Mouse (Mus musculus) cerebellum, postnatal 10 days (tissue): ENCODE results near the gene Tmod3.

Experiments used
- DNase-seq, 2 experiments: peaks; one replicate each; pipeline ENCODE4 v3.0.0; 2021; ENCODE audit warnings: mixed read lengths in 2 of 2

Gene Tmod3

DNA sequence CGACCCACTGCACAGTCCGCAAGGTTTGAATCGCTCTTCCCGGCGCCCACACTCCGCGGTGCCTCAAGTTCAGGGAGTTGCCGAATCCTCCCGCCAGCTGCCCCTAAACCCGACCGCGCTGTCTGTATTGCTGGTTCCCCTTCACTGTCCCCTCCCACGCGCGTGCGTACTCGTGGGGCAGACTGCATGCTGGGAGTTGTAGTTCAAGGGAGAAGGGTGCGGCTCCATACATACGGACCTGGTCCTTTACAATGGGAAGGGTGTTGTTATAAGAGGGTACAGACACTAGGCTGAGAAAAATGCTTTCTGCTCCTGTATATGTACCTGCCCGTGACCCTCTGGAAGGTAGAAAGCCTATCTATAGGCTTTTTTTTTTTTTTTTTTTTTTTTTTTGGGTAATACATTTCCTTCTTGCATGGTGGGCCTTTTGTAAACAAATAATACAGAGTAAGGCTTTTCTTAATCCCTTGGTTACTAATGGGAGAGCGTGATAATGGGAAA, at the start of gene Tmod3:
TSS of gene Tmod3 (minus strand) at position 146 of the 501 bp plus-strand sequence.
- peak; percentile 97 to 98 for DNase-seq

DNA sequence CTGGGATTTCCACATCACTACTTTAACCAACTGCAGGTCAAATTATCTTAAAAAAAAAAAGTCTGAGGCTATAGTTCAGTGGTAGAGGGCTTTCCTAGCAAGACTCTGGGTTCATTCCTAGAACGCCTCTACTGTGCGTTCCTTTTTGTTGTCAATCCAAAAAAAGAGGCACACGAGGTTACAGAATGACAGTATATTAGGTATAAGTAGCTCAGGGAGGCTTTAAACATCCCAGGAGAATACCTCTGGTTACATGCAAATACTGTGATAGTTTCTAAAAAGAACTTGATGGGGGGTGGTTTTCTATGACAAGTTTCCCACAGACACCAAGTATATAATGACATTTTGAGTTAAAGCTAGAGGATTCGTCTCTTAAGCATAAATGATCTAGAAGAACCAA, 48.0 kb upstream of the Tmod3 start:
- DNase-seq, result no peak

DNA sequence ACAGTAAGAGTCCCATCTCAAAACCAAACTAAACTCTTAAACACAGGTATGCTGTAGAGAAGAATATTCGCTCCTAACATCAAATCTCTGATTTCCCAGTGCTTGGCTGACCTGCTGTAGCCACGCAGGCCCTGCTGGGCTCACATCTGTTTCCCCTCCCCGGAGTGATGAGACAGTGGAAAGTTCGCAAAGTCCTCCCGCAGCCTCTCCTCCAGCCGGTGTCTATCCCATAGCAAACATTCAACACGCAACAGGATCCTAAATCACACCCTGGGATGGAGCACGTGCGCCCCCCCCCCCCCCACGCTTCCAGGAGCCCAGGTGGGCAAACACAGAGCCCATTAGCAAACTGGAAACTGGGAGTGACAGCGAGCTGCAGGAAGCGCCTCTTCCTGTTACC, 42.1 kb upstream of the Tmod3 start:
- DNase-seq, result no peak

DNA sequence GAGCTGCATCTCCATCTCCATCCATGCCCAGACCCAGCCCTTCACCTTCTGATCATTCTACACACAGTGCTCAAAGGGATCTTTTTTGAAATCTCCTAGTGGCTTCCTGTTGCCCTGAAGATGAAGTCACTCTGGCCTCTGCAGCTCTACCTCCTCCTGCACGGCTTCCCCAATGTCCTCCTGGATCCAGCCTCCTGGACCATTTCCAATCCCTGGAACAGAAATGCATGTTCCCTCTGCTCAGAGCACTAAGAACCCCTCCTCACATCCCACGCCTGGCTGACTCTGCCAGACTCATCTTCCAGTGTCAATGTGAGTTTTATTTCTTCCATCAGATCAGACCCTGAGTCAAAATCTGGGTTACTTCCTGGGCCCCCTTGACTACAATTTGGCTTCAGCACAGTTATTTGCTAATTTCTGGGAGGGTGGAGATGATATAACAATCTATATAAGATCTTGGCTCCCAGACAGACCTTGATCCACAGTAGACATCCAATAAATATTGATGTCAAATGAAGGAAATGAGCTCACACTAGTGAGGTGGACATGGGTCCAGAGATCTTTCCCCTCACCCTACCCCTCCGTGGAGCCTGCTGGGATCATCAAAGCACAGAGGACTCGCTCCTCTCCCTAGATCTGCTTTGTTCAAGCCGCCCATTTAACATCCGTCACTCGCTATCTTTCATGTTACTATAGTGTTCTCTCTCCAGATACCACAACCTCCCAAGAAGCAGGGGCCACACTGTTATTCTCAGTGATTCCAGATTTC, 40.9 kb upstream of the Tmod3 start:
- DNase-seq, result peak; percentile 85 to 89

DNA sequence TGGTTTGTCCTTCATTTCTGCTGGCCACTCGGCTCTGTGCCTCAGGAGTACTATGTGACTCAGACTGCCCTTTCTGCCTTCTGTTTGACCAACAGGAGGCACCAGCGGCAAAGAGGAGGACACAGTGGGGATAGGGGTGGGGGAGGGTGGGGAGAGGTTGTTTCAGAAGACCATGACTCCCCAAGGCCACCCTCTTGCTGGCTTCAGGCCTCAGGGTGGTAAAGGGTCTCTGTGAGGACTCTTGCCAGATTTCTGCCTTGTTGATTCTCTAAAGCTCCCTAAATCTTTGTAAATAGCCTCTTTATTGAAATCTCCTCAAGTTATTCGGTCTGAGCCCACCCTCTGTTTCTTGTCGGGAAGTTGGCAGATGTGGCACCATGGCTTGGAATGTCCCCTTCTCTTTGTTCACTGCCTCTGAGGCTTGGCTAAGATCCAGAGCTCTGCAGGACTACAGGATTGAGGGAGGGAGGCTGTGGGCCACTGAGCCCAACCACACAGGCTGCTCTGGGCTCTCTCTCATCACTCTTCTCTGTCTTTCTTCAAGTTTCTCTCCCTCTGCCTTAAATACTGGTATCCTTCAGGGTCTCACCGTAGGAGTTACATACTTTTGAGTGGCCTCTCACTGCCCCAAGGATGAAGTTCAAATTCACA, 39.9 kb upstream of the Tmod3 start:
- peak; percentile 87 to 90 for DNase-seq

DNA sequence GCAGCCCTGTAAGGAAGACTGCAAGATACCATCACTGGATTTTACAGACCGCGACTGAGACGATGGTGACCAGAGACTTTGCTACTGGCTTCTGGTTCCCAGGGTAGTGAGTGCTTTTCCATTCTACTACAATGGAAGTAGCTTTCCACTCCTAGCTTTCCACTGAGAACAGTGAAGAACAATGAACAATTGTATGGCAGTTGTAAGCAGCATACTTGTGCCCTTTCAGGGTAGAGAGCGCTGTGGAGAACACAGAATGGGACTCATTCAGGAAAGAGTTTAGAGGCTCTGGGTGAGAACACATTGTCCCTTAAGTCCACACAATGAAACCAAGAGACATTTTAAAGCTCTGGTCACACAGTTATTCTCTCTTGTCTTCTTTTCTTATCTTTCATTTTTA, 38.1 kb upstream of the Tmod3 start:
- no peak for DNase-seq

DNA sequence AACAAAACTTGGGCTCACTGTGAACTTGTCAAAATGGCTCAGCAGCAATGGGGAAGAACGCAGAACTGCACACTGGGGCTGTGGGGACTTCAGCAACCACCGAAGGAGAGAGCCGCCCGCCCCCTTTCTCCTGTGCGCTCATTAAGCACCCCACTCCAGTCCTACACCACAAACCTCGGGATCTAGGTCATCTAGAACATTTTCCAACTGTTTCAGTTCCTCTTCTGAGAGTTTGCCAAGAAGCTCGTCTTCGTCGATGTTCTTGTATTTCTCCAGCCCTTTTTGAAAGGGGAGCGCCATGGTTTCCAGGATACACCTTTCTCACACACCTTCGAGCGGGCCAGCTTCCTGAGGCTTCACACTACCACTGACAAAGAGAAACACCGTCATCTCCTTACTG, 37.6 kb upstream of the Tmod3 start:
- DNase-seq, result peak in 1 of 2 experiments; percentile 16

DNA sequence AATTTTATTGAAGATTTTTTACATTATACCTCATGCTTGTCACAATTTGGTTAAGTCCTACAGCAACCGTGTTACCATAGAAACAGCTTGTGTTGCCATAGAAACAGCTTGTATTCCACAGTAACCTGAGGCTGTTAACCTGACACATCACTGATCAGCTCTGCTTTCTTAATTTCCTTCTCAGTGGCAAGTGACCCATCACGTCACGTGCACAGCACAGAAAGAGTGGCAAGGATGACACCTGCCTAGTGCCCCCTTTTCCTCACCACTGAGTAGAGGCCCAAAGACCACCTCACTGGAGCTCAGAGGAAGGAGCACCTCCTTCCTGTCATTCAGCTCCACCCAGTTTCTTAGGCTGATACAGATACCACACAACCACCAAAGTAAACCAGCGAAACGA, 34.0 kb upstream of the Tmod3 start:
- DNase-seq, result no peak

DNA sequence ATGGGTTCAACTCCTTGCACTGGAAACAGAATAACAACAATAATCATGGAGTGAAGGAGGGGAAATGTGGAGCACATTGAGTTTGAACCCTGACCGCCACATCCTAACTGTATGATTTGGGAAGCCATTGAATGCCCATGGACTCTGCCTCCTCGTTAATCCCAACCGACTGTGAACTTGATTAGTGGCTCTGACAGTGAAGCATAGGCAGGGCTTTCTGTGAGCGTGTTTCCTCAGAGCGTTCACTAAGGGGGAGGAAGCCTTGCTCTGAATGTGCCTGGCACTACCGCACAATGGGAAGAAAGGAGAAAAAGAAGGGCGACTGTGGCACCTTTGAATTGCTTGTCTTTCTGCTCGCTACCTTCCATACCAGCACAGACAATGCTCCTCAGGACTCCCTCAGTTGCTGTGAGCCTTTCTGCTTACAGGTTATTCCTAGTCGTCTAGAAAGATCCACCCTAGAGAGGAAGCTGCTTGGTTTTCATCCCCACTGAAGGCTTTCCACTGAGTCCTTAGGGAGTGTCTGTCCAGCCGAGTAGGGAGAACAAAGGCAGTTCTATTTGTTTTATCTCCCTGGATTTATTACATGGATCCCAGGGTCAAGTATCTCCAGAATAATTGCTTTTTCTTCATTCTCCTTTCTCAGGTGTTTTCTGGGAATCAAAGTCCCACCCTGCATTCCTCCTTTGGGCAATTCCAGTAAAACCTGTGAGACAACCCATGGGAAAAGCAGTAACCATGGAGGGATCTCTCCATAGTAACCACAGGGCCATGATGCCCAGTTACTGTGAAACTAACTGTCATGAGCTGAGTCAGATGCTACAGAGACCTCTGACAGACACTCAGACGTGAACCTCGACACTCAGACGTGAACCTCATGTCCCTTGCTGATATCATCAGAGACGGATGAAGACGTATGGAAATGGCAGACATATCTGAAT, 30.7 kb upstream of the Tmod3 start:
- no peak for DNase-seq

DNA sequence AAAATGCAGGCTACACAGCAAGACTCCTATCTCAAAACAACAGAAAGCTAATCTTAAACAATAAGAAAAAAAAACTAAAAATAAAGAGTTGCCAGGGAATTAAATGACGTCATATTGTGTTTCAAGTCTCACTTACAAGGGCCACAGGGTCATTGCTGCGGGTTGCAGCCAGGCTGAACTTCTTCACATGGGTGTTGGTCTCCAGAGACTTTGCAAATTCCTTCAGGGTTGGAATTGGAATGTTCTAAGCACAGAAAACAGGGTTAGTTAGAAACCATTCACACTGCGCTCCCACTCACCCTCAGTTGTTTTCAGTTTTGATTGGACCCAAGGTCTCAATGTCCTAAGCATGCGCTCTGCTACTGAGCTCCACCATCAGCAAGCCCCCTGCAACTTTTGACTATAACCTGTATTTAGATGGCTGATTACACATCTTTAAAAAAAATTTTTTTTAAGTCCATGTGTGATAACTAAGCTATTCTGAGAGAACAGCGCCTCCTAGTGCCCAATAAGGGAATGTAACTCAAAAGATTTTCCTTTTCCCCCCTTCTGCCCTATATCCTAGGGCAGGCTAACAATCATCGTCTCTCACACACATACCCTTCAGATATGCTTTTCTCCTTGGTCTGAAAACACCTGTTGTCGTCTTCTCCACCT, 22.4 kb upstream of the Tmod3 start:
- DNase-seq, result peak; percentile 21 to 51

DNA sequence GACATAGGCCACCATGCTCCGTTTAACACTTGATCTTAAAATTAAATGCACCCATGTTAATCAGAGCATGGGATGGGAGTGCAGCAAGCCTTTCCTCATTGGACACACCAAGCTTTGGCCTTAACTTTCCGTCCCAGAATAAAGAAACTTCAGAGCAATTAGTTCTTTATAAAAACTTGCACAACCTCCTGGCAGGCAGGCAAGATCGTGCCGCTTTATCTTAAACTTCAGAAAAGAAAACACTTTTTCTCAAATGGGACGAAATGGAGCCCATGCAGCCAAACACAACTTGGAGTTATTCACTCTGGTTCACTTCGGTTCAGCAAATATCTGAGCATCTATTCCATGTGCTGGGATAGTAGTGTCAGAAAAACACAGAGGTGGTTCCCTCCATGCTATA, 19.9 kb upstream of the Tmod3 start:
- DNase-seq, result no peak

DNA sequence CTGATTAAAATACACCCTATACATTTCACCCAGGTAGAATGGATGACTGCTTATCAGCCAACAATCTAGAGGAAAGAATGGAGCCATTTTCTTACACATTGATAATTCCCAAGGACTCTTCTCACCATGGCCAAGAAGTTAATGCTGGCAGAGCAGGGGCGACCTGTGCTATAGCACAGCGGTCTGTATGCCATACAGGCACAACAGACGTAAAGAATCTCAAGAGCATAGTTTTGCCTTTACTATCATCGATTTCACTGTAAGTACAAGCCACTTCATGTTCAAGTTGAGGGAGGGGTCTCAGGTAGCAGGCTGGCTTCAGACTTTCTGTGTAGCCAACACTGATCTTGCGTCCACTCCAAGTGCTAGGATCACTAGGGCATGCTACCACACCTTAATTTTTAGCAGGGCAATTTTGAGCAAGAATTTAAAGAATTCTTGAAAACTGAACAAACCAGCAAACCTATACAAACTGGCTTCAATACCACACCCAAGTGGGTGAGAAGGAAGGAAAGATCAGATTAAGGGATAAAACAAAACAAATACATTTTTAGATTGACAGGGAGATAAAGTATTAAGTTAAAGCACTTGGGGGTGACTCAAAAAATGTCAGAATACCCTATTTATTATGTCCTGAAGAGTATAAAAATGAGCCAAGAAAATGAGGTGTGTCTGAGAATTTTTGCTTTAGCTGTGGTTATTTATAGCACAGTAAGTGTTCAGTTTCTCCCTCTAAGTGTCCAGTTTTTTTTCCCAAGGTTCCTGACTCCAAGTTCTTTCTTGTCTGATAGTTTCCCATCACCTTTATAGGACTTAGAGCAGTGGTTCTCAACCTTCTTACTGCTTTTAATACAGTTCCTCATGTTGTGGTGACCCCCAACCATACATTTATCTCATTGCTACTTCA, 11.8 kb upstream of the Tmod3 start:
- DNase-seq, result no peak

DNA sequence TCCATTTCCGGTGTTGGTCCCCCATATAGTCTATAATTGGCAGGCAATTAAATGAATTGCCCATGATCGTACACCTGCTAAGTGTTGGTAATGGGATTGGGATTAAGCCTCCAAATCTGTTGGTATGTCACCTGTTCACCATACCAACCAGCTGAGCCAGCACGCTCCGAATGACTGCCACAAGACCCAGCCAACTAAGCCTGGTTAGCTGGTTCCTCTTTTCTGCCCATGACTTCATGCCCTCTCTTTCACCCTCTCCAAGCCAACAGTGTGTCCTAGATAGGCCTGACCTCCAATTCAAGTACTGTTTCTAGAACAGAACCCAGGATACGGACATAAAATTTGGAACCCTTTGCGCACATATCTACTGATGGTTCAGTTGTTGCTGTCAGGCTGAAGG, 8.9 kb upstream of the Tmod3 start:
- no peak for DNase-seq

DNA sequence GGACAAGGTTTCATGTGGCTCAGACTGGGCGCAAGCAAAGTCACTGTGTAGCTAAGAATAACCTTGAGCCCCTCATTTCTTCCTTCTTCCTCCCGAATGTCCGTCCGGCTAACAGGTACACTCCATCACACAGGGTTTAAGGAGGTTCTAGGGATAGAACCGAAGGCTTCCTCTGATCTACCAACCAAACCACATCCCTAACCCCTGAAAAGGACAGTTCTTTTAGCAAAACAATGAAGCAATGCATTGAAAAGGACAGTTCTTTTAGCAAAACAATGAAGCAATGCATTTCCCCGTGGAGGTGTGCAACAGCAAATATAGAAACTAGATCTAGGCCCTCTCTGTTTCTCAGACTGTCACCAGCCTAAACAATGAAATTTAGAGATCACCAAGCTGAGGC, 5.4 kb upstream of the Tmod3 start:
- DNase-seq, result no peak

DNA sequence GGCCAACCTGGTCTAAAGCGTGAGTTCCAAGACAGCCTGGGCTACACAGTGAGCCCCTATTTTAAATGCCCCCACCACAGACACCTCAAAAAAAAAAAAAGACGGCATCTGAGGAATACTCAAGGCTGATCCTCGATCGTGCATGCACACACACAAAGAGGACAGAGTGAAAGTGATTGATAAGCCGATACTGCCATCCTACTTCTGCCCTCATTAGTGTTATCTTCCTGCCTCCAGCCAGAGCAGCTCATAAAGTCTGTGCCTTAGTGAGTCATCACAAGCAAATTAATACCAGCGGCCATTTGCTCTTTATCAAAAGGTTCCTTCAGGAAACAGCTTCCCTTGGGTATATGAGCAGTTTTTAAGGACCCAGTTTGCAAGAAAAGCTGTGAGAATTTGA, 4.2 kb upstream of the Tmod3 start:
- no peak for DNase-seq

DNA sequence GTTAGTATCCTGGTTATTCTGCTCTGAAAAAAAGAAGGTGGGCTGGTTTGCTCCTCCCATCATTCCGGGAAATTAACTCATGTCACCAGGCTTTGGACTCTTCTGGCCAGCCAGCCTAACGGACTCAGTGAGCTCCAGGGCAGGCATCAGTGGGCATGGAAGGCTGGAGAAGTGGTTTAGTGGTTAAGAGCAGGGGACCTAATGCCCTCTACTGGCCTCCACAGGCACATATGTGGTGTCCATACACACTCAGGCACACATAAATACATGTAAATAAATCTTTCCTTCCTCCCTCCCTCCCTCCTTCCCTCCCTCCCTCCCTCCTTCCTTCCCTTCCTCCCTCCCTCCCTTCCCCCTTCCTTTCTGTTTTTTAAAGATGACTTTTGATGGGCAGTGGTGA, 3.7 kb upstream of the Tmod3 start:
- peak in 1 of 2 experiments; percentile 26 for DNase-seq

DNA sequence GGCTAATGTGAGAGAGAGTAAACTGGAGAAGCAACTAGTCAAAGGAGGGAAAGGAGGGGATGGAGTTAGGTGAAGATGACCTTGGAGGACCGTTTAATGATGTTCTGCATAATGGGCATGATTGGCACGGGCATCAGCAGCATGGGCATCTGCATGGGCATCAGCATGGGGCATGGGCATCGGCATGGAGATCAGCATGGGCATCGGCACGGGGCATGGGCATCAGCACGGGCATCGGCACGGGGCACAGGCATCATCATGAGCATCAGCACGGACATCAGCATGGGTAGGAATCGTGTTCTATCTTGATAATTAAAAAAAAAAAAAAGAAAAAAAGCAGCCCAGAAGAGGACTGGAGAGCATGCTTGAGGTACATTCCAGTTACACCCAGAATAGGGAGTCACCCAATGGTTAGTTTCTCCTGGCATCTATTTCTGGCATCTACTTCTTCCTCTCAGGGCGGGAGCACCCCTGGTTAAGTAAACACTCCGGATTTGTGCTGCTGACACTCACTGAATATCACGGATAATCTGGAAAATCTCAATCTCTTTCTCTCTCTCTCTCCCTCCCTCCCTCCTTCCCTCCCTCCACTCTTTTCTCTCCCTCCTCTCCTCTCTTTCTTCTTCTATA, 1.7 kb upstream of the Tmod3 start:
- DNase-seq, result peak in 1 of 2 experiments; percentile 21

DNA sequence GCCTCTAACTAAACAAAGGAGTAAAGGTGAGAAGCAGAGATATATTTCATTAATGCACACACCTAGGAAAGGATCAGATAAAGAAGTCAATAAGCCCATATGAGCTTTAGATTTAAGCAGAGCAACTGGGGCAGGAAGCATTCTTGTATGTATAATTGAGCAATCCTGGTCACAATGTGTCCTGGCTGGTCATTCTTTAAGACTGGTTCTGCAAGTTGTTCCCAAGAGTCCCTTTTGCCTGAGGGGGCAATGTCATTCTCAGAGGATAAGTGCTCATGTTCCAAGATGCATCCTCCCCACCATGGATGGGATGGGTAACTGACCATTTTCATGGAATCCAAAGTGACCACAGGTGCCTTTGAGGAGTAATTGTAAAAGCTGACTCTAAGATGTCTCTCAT, 896 bp upstream of the Tmod3 start:
- no peak for DNase-seq

DNA sequence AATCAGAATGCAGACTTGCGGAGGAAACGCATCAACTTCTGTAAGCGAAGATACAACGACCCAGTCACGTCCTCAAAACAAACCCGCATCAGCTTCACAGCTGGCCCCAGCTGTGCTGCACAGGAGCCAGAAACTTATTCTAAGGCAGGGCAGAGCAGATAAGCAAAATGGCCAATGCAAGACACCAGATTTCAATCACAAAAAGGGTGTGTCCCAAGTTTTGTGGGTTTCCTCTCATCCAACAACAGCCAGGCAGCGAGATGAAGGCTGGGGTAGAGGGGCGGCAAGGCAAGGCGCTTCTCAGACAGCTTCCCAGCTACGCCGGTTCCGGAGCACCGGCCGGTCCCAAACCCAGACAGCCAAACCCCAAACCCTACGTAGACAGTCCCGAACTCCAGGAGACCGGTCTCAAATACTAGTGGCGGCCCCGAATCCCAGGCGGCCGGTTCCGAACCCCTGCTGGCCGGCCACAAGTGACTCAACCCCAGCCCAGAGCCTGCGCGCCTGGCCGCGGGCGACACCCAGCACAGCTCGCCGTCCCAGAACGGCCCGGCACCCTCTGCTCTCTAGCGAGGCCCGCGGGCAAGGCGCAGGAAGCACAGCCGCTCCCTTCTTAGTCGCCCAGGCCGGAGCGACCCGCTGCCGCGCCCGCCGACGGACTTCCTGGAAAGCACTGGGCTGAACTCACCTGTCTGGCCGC, 495 bp downstream of the Tmod3 start:
- DNase-seq, result no peak

DNA sequence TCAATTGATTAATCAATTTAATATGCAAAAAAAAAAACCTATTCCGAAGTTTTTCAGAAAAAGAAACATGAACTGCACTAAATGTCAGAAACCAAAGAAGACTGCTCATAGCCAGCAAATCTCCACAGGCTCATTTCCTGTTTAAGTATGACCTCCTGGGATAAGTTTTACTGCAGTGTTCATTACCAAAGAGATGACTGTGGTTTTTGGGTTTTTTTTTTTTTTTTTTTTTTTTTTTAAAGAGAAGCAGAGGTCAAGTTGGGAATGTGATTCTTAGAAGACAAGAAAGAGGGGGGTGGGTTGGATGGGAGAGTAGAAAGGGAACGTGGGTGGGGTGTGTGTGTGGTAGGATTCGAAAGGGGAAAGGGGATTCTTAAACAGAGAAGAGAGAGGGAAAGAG, 1.1 kb downstream of the Tmod3 start:
- DNase-seq, result no peak
